Mouse (Mus musculus): ENCODE measurements around the gene Cdk17. TPM values are rescaled to one million over a fixed set of nuclear protein-coding genes. Genes with fewer than 3 reads are reported as not detected.

Cdk17 gene
- polyA plus RNA-seq, 1 experiment from 2014 or later: 13.6 TPM

- WGBS: 67% methylated on average over 6 of the region's 6 CpGs
- H3K9me3 ChIP-seq: no peaks in the 10 kb centered on the region
- no peaks in the 10 kb centered on the region for H3K4me1 ChIP-seq (replicated peaks)
- no peaks in the 10 kb centered on the region for H3K36me3 ChIP-seq
- no peaks in the 10 kb centered on the region for H3K27me3 ChIP-seq (replicated peaks)
- ATAC-seq: no peak
- H3K9ac ChIP-seq: no peak overlapping the region
- H3K27ac ChIP-seq: no peak overlapping the region
- no peak overlapping the region for H3K4me3 ChIP-seq (replicated peaks)
- H3K4me2 ChIP-seq (replicated peaks): no peak overlapping the region
Observed at GRCm38 (mm10) chr10:93289404-93289803, 128.7 kb downstream of the Cdk17 start.

- H3K9ac ChIP-seq: no peak overlapping the region
- H3K4me3 ChIP-seq (replicated peaks): no peak overlapping the region
- ATAC-seq: peak; percentile 65
- 35% methylated on average over 7 of the region's 7 CpGs for WGBS
- no peak overlapping the region for H3K4me2 ChIP-seq (replicated peaks)
- no peaks in the 10 kb centered on the region for H3K9me3 ChIP-seq
- peaks cover 7% of the 10 kb centered on the region; the same call in 1 of the 2 replicates for H3K4me1 ChIP-seq (replicated peaks)
- no peaks in the 10 kb centered on the region for H3K27me3 ChIP-seq (replicated peaks)
- H3K36me3 ChIP-seq: no peaks in the 10 kb centered on the region
- H3K27ac ChIP-seq: no peak overlapping the region
Observed at GRCm38 (mm10) chr10:93291352-93291751, 130.7 kb downstream of the Cdk17 start.

DNA sequence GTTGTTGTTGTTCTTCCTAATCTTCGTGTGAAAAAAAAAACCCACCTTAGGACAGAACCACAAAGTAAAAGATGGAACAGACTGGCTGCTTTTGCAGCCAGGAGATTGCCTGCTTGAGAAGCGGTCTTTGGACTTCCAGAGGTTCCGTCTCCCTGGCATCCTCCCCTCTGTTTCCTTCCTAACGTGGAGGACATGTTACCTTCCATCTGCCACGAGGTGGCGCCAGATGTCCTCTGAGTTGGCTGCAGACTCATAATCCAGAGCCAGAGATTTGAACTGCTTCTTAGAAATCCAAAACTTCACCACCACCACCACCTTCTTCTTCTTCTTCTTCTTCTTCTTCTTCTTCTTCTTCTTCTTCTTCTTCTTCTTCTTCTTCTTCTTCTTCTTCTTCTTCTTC is 131.2 kb downstream of the Cdk17 start:
- no peak overlapping the region for H3K27ac ChIP-seq
- H3K9ac ChIP-seq: no peak overlapping the region
- ATAC-seq: peak; percentile 76
- peaks cover 7% of the 10 kb centered on the region; the same call in 1 of the 2 replicates for H3K4me1 ChIP-seq (replicated peaks)
- H3K27me3 ChIP-seq (replicated peaks): no peaks in the 10 kb centered on the region
- 7% methylated on average over 6 of the region's 6 CpGs for WGBS
- no peak overlapping the region for H3K4me3 ChIP-seq (replicated peaks)
- H3K9me3 ChIP-seq: no peaks in the 10 kb centered on the region
- no peak overlapping the region for H3K4me2 ChIP-seq (replicated peaks)
- H3K36me3 ChIP-seq: no peaks in the 10 kb centered on the region

DNA sequence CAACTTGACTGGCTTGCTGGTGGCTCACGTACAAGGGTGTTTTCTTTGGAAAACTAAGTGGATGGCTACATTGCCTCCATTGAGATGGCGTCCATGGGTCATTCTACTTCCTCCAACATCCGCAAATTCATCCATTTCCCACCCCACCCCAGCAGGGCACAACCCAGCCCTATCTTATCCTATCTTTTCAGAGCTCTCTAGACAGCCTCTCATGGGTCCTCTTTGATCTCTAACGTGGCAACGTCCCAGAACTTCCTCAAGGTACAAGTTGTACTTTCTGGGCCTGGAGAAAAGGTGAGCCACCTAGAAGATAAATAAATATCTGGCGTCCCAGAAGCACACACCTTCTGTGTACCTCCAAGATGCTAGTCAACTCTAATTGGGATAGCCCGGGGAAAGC is 132.9 kb downstream of the Cdk17 start:
- 74% methylated on average over 7 of the region's 7 CpGs for WGBS

DNA sequence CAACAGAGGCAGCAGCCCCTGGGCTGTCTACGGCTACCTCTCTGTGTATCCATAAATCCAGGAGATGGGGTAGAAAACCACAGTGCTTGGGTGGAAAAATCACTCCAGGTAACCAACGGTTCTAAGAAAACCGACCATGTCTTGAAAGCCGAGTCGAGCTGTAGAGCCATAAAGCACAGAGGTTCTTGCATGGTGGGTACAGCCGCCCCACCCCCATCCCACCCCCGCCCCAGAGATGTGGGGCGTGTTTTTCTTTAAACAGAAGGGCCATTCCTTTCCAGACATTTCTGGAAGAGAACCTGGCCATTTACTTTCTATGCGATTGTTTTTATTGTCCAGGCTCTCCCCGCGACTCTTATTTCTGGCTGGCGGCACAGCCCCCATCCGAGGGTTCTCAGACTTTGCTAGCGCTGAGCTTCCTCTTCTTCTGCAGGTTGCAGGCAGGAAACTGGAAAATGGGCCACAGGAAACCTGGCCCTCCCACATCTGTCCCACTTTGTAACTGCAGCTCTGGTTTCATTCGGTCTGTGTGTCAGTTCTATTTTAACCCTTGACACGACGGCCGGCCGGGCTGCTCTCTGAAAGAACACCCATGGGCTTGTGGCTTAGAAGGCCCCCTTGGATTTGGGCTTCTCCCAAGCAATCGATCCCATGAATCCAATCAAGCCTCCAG is 134.0 kb downstream of the Cdk17 start:
- 32% methylated on average over 20 of the region's 20 CpGs for WGBS
- Histone ChIP-seq H3K4me3 (replicated peaks) (no peak overlapping the region), H3K27me3 (replicated peaks) (no peaks in the 10 kb centered on the region), H3K9me3 (no peaks in the 10 kb centered on the region), H3K27ac (no peak overlapping the region), H3K4me1 (replicated peaks) (peaks cover 7% of the 10 kb centered on the region; the same call in 1 of the 2 replicates), H3K4me2 (replicated peaks) (peak overlapping the region; percentile 26; the same call in 1 of the 2 replicates), H3K36me3 (no peaks in the 10 kb centered on the region), H3K9ac (no peak overlapping the region)
- no peak for ATAC-seq

More for the DNA sequence above, 132.9 kb downstream of the Cdk17 start:
- Histone ChIP-seq H3K4me3 (replicated peaks) (no peak overlapping the region), H3K36me3 (no peaks in the 10 kb centered on the region), H3K4me1 (replicated peaks) (peaks cover 7% of the 10 kb centered on the region; the same call in 1 of the 2 replicates), H3K27ac (no peak overlapping the region), H3K4me2 (replicated peaks) (no peak overlapping the region), H3K9me3 (no peaks in the 10 kb centered on the region), H3K27me3 (replicated peaks) (no peaks in the 10 kb centered on the region), H3K9ac (no peak overlapping the region)
- ATAC-seq: no peak

DNA sequence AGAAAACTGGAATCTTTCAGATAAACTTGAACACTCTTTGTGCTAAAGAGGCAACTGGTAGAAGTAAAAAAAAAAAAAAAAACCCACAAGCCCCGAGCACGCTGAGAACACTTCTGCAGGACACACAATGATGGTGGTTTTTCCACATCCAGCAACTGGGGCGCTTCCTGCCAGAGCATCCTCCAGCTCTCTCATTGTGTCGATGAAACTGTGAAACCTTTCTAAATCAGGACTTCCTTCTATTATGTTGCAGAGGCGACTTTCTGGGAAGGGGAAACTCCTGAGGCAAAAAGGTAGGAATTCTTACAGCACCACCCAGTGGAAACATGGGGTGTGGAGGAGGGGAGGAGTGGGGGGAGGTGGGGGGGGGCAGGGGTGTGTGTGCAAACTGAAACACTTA is 137.1 kb downstream of the Cdk17 start:
- no peak overlapping the region for H3K9ac ChIP-seq
- 46% methylated on average over 5 of the region's 5 CpGs for WGBS
- H3K4me1 ChIP-seq (replicated peaks): peaks cover 7% of the 10 kb centered on the region; the same call in 1 of the 2 replicates
- no peaks in the 10 kb centered on the region for H3K27me3 ChIP-seq (replicated peaks)
- H3K4me2 ChIP-seq (replicated peaks): no peak overlapping the region
- H3K27ac ChIP-seq: no peak overlapping the region
- H3K4me3 ChIP-seq (replicated peaks): no peak overlapping the region
- H3K36me3 ChIP-seq: no peaks in the 10 kb centered on the region
- ATAC-seq: no peak
- no peaks in the 10 kb centered on the region for H3K9me3 ChIP-seq

- no peak overlapping the region for H3K27ac ChIP-seq
- no peaks in the 10 kb centered on the region for H3K36me3 ChIP-seq
- ATAC-seq: no peak
- H3K4me3 ChIP-seq (replicated peaks): no peak overlapping the region
- no peaks in the 10 kb centered on the region for H3K27me3 ChIP-seq (replicated peaks)
- H3K9me3 ChIP-seq: no peaks in the 10 kb centered on the region
- H3K4me1 ChIP-seq (replicated peaks): peaks cover 7% of the 10 kb centered on the region; the same call in 1 of the 2 replicates
- H3K9ac ChIP-seq: no peak overlapping the region
- 54% methylated on average over 7 of the region's 7 CpGs for WGBS
- H3K4me2 ChIP-seq (replicated peaks): no peak overlapping the region
Observed at GRCm38 (mm10) chr10:93298208-93298607, 137.5 kb downstream of the Cdk17 start.

GRCm38 (mm10) chr10:93301831-93302230 is 141.2 kb downstream of the Cdk17 start:
- Histone ChIP-seq H3K4me1 (replicated peaks) (no peaks in the 10 kb centered on the region), H3K4me3 (replicated peaks) (no peak overlapping the region), H3K36me3 (no peaks in the 10 kb centered on the region), H3K9ac (no peak overlapping the region), H3K27me3 (replicated peaks) (no peaks in the 10 kb centered on the region), H3K9me3 (no peaks in the 10 kb centered on the region), H3K4me2 (replicated peaks) (no peak overlapping the region), H3K27ac (no peak overlapping the region)
- WGBS: 69% methylated on average over 8 of the region's 8 CpGs
- no peak for ATAC-seq

- Histone ChIP-seq H3K4me1 (replicated peaks) (no peaks in the 10 kb centered on the region), H3K9me3 (no peaks in the 10 kb centered on the region), H3K4me3 (replicated peaks) (no peak overlapping the region), H3K4me2 (replicated peaks) (no peak overlapping the region), H3K27ac (no peak overlapping the region), H3K27me3 (replicated peaks) (no peaks in the 10 kb centered on the region), H3K36me3 (no peaks in the 10 kb centered on the region), H3K9ac (no peak overlapping the region)
- no peak for ATAC-seq
- WGBS: 68% methylated on average over 4 of the region's 4 CpGs
Observed at GRCm38 (mm10) chr10:93303231-93303630, 142.6 kb downstream of the Cdk17 start.

DNA sequence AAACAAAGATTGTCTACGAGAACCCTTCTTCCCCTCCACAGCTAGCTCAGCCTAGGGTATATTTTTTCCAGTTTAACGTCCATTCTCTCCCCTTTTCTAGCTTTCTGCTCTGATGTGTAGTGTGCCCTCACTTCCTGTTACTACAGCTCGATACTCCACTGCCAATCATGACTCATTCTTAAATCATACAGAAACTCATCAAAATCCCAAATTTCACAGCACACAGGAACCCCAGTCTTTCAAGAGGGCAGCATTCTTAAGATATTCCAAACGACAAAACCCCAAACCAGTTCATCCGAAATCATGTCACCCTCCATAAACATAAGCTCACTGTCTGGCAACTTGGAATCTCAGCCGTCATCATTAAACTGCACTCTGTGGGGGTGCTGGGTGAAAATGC is 145.3 kb downstream of the Cdk17 start:
- no peak overlapping the region for H3K4me2 ChIP-seq (replicated peaks)
- no peaks in the 10 kb centered on the region for H3K4me1 ChIP-seq (replicated peaks)
- WGBS: 52% methylated on average over 6 of the region's 6 CpGs
- H3K9ac ChIP-seq: no peak overlapping the region
- no peaks in the 10 kb centered on the region for H3K36me3 ChIP-seq
- no peaks in the 10 kb centered on the region for H3K9me3 ChIP-seq
- no peak overlapping the region; the same call in 1 of the 2 replicates for H3K27ac ChIP-seq
- peaks cover under 1% of the 10 kb centered on the region; the same call in 1 of the 2 replicates for H3K27me3 ChIP-seq (replicated peaks)
- ATAC-seq: no peak
- H3K4me3 ChIP-seq (replicated peaks): no peak overlapping the region

- 0 out of 2 replicates have a peak, but pooled peaks cover under 1% of the 10 kb centered on the region for H3K4me1 ChIP-seq (replicated peaks)
- H3K27me3 ChIP-seq (replicated peaks): peaks cover 3% of the 10 kb centered on the region; the same call in 1 of the 2 replicates
- 78% methylated on average over 11 of the region's 11 CpGs for WGBS
- no peak for ATAC-seq
- H3K36me3 ChIP-seq: no peaks in the 10 kb centered on the region
- no peak overlapping the region for H3K27ac ChIP-seq
- no peak overlapping the region for H3K4me3 ChIP-seq (replicated peaks)
- H3K4me2 ChIP-seq (replicated peaks): no peak overlapping the region
- no peaks in the 10 kb centered on the region for H3K9me3 ChIP-seq
- H3K9ac ChIP-seq: no peak overlapping the region
Observed at GRCm38 (mm10) chr10:93306367-93306766, 145.7 kb downstream of the Cdk17 start.

- Histone ChIP-seq H3K4me1 (replicated peaks) (0 out of 2 replicates have a peak, but pooled peaks cover 5% of the 10 kb centered on the region), H3K9ac (peak overlapping the region; percentile 81), H3K9me3 (no peaks in the 10 kb centered on the region), H3K27ac (peak overlapping the region; percentile 90), H3K4me2 (replicated peaks) (peak overlapping the region; percentile 98), H3K4me3 (replicated peaks) (peak overlapping the region; percentile 74), H3K27me3 (replicated peaks) (peaks cover 3% of the 10 kb centered on the region; the same call in 1 of the 2 replicates), H3K36me3 (no peaks in the 10 kb centered on the region)
- under 1% methylated on average over 17 of the region's 23 CpGs for whole genome bisulfite sequencing
- ATAC-seq: peak; percentile 74
Observed at GRCm38 (mm10) chr10:93309131-93309933, 148.7 kb downstream of the Cdk17 start.

All from intestine, embryonic 15.5 days (tissue).